Mouse (Mus musculus) neural tube, embryonic 13.5 days (tissue): ENCODE results near the gene Ptpn13. TPM values are rescaled to one million over a fixed set of nuclear protein-coding genes. Genes with fewer than 3 reads are reported as not detected.
A peak's percentile ranks its signal among the peaks of the same experiment; 100 is the strongest.

Source experiments
- ATAC-seq: fragments of 200-750 bp; cut with Nextera tagmentation; 2 replicates; pipeline ENCODE4 v1.8.0; 2017; ENCODE audit warnings: low read depth, mild to moderate bottlenecking, moderate TSS enrichment, moderate library complexity
- H3K27ac ChIP-seq: fragments of 300-500 bp; sonication (generic); replicated peaks from 2 replicates; pipeline ENCODE4 v1.5.1; 2015; ENCODE audit warnings: moderate library complexity, mild to moderate bottlenecking, inconsistent platforms
- H3K27me3 ChIP-seq: fragments of 300-500 bp; sonication (generic); 2 replicates; pipeline ENCODE4 v1.6.1; 2015; ENCODE audit warnings: mild to moderate bottlenecking, inconsistent platforms
- H3K36me3 ChIP-seq: fragments of 300-500 bp; sonication (generic); 2 replicates; pipeline ENCODE4 v1.6.1; 2015; ENCODE audit warnings: mild to moderate bottlenecking, inconsistent platforms
- H3K4me1 ChIP-seq: fragments of 300-500 bp; sonication (generic); replicated peaks from 2 replicates; pipeline ENCODE4 v1.6.1; 2015; ENCODE audit warnings: inconsistent platforms
- H3K4me2 ChIP-seq: fragments of 300-500 bp; sonication (generic); 2 replicates; pipeline ENCODE4 v1.6.1; 2015; ENCODE audit warnings: inconsistent platforms, mild to moderate bottlenecking, moderate library complexity
- H3K4me3 ChIP-seq: fragments of 300-500 bp; sonication (generic); 2 replicates; pipeline ENCODE4 v1.5.1; 2015; ENCODE audit warnings: mild to moderate bottlenecking, inconsistent platforms
- H3K9ac ChIP-seq: fragments of 300-500 bp; sonication (generic); 2 replicates; pipeline ENCODE4 v1.6.1; 2015; ENCODE audit warnings: moderate library complexity, mild to moderate bottlenecking, inconsistent platforms
- H3K9me3 ChIP-seq: fragments of 300-500 bp; sonication (generic); 2 replicates; pipeline ENCODE4 v1.6.1; 2016; ENCODE audit warnings: inconsistent platforms
- WGBS: fragments of 180-500 bp; shearing (Covaris S2); methylation state at CpG from one replicate; pipeline ENCODE4 v1.1.7; 2015; 5-methylcytosine and 5-hydroxymethylcytosine counted together
- polyA plus RNA-seq: library from polyadenylated mRNA; unstranded; fragments of >200 nt; fragmentation: Nextera tagmentation; extraction: Ambion mirVana; gene quantifications from 2 replicates; pipeline ENCODE4 v1.2.1, GENCODE M21; 2015

Gene Ptpn13
- polyA plus RNA-seq, 1 experiment from 2014 or later: 6.6 TPM

- Histone ChIP-seq H3K27ac (peak overlapping the region; percentile 80), H3K27me3 (peaks cover 5% of the 10 kb centered on the region), H3K9me3 (no peaks in the 10 kb centered on the region), H3K9ac (peak overlapping the region; percentile 86), H3K4me2 (peak overlapping the region; percentile 96), H3K4me3 (peak overlapping the region; percentile 81), H3K36me3 (no peaks in the 10 kb centered on the region), H3K4me1 (peaks cover 43% of the 10 kb centered on the region)
- peak; percentile 54 for ATAC-seq
- WGBS: under 1% methylated on average over 67 of the region's 67 CpGs
These were observed 505 bp downstream of the Ptpn13 start for GRCm38 (mm10) chr5:103425363-103426031.

GRCm38 (mm10) chr5:103426250-103426649 is 1.3 kb downstream of the Ptpn13 start:
- H3K27me3 ChIP-seq: peaks cover 5% of the 10 kb centered on the region
- peaks cover 40% of the 10 kb centered on the region for H3K4me1 ChIP-seq
- H3K9me3 ChIP-seq: no peaks in the 10 kb centered on the region
- WGBS: 17% methylated on average over 9 of the region's 9 CpGs
- H3K27ac ChIP-seq: no peak overlapping the region
- peak overlapping the region; percentile 96 for H3K4me2 ChIP-seq
- ATAC-seq: no peak
- no peaks in the 10 kb centered on the region for H3K36me3 ChIP-seq
- peak overlapping the region; percentile 81 for H3K4me3 ChIP-seq
- H3K9ac ChIP-seq: peak overlapping the region; percentile 86

- 85% methylated on average over 3 of the region's 3 CpGs for WGBS
- no peak for ATAC-seq
- H3K4me2 ChIP-seq: no peak overlapping the region
- no peaks in the 10 kb centered on the region for H3K9me3 ChIP-seq
- no peak overlapping the region for H3K9ac ChIP-seq
- H3K4me1 ChIP-seq: peaks cover 15% of the 10 kb centered on the region
- no peak overlapping the region for H3K4me3 ChIP-seq
- H3K36me3 ChIP-seq: no peaks in the 10 kb centered on the region
- H3K27ac ChIP-seq: no peak overlapping the region
- no peaks in the 10 kb centered on the region for H3K27me3 ChIP-seq
These were observed 6.0 kb downstream of the Ptpn13 start for GRCm38 (mm10) chr5:103430986-103431385.

- Histone ChIP-seq H3K4me2 (no peak overlapping the region), H3K9me3 (no peaks in the 10 kb centered on the region), H3K4me1 (peaks cover 15% of the 10 kb centered on the region), H3K36me3 (no peaks in the 10 kb centered on the region), H3K9ac (no peak overlapping the region), H3K4me3 (no peak overlapping the region), H3K27ac (no peak overlapping the region), H3K27me3 (no peaks in the 10 kb centered on the region)
- WGBS: 81% methylated on average over 3 of the region's 3 CpGs
- ATAC-seq: no peak
These were observed 6.5 kb downstream of the Ptpn13 start for GRCm38 (mm10) chr5:103431479-103431878.

- peak overlapping the region; percentile 27 for H3K4me3 ChIP-seq
These were observed 11.3 kb downstream of the Ptpn13 start for GRCm38 (mm10) chr5:103436039-103436944.

GRCm38 (mm10) chr5:103437714-103438113 is 12.7 kb downstream of the Ptpn13 start:
- H3K4me1 ChIP-seq: peaks cover 12% of the 10 kb centered on the region
- H3K36me3 ChIP-seq: no peaks in the 10 kb centered on the region
- H3K4me2 ChIP-seq: no peak overlapping the region
- no peaks in the 10 kb centered on the region for H3K27me3 ChIP-seq
- H3K9me3 ChIP-seq: no peaks in the 10 kb centered on the region
- no peak overlapping the region for H3K9ac ChIP-seq
- H3K4me3 ChIP-seq: no peak overlapping the region
- 71% methylated on average over 3 of the region's 3 CpGs for WGBS
- no peak overlapping the region for H3K27ac ChIP-seq
- ATAC-seq: no peak

More at GRCm38 (mm10) chr5:103436039-103436944, 11.3 kb downstream of the Ptpn13 start:
- Histone ChIP-seq H3K9ac (peak overlapping the region; percentile 59), H3K27me3 (no peaks in the 10 kb centered on the region), H3K4me2 (peak overlapping the region; percentile 54), H3K27ac (no peak overlapping the region), H3K4me1 (peaks cover 12% of the 10 kb centered on the region), H3K36me3 (no peaks in the 10 kb centered on the region), H3K9me3 (no peaks in the 10 kb centered on the region)
- 10% methylated on average over 19 of the region's 19 CpGs for WGBS
- ATAC-seq: no peak

GRCm38 (mm10) chr5:103439171-103439570 is 14.2 kb downstream of the Ptpn13 start:
- no peak overlapping the region for H3K27ac ChIP-seq
- H3K36me3 ChIP-seq: no peaks in the 10 kb centered on the region
- no peak for ATAC-seq
- no peaks in the 10 kb centered on the region for H3K9me3 ChIP-seq
- peaks cover 12% of the 10 kb centered on the region for H3K4me1 ChIP-seq
- H3K9ac ChIP-seq: no peak overlapping the region
- H3K4me3 ChIP-seq: no peak overlapping the region
- WGBS: 89% methylated on average over 11 of the region's 11 CpGs
- no peak overlapping the region for H3K4me2 ChIP-seq
- no peaks in the 10 kb centered on the region for H3K27me3 ChIP-seq

- no peak overlapping the region for H3K27ac ChIP-seq
These were observed 15.7 kb downstream of the Ptpn13 start for GRCm38 (mm10) chr5:103440418-103441276.

GRCm38 (mm10) chr5:103441706-103442105 is 16.7 kb downstream of the Ptpn13 start:
- no peak overlapping the region for H3K9ac ChIP-seq
- H3K4me2 ChIP-seq: no peak overlapping the region
- no peak overlapping the region for H3K27ac ChIP-seq
- 18% methylated on average over 4 of the region's 4 CpGs for WGBS
- no peaks in the 10 kb centered on the region for H3K9me3 ChIP-seq
- no peak for ATAC-seq
- no peaks in the 10 kb centered on the region for H3K27me3 ChIP-seq
- no peak overlapping the region for H3K4me3 ChIP-seq
- peaks cover 1% of the 10 kb centered on the region for H3K4me1 ChIP-seq
- H3K36me3 ChIP-seq: no peaks in the 10 kb centered on the region

More at GRCm38 (mm10) chr5:103440418-103441276, 15.7 kb downstream of the Ptpn13 start:
- Histone ChIP-seq H3K9ac (no peak overlapping the region), H3K4me2 (no peak overlapping the region), H3K4me1 (peaks cover 12% of the 10 kb centered on the region), H3K27me3 (no peaks in the 10 kb centered on the region), H3K36me3 (no peaks in the 10 kb centered on the region), H3K4me3 (no peak overlapping the region), H3K9me3 (no peaks in the 10 kb centered on the region)
- 89% methylated on average over 11 of the region's 11 CpGs for WGBS
- ATAC-seq: no peak

GRCm38 (mm10) chr5:103442269-103442688 is 17.3 kb downstream of the Ptpn13 start:
- no peak overlapping the region for H3K4me2 ChIP-seq
- H3K27me3 ChIP-seq: no peaks in the 10 kb centered on the region
- no peak for ATAC-seq
- H3K9ac ChIP-seq: no peak overlapping the region
- H3K9me3 ChIP-seq: no peaks in the 10 kb centered on the region
- WGBS: 59% methylated on average over 4 of the region's 4 CpGs
- no peaks in the 10 kb centered on the region for H3K36me3 ChIP-seq
- H3K27ac ChIP-seq: no peak overlapping the region
- H3K4me1 ChIP-seq: peaks cover 3% of the 10 kb centered on the region
- H3K4me3 ChIP-seq: no peak overlapping the region

- H3K4me3 ChIP-seq: no peak overlapping the region
- no peak for ATAC-seq
- 91% methylated on average over 7 of the region's 7 CpGs for WGBS
These were observed 17.9 kb downstream of the Ptpn13 start for GRCm38 (mm10) chr5:103442921-103443320.

More at GRCm38 (mm10) chr5:103442921-103443320, 17.9 kb downstream of the Ptpn13 start:
- no peaks in the 10 kb centered on the region for H3K36me3 ChIP-seq
- H3K9me3 ChIP-seq: no peaks in the 10 kb centered on the region
- no peak overlapping the region for H3K4me2 ChIP-seq
- no peaks in the 10 kb centered on the region for H3K27me3 ChIP-seq
- no peak overlapping the region for H3K27ac ChIP-seq
- no peak overlapping the region for H3K9ac ChIP-seq
- H3K4me1 ChIP-seq: peaks cover 9% of the 10 kb centered on the region
